Mouse (Mus musculus): Measurements from ENCODE around the gene Adgrl3.
A peak's percentile ranks its signal among the peaks of the same experiment; 100 is the strongest.

The Adgrl3 gene

DNA sequence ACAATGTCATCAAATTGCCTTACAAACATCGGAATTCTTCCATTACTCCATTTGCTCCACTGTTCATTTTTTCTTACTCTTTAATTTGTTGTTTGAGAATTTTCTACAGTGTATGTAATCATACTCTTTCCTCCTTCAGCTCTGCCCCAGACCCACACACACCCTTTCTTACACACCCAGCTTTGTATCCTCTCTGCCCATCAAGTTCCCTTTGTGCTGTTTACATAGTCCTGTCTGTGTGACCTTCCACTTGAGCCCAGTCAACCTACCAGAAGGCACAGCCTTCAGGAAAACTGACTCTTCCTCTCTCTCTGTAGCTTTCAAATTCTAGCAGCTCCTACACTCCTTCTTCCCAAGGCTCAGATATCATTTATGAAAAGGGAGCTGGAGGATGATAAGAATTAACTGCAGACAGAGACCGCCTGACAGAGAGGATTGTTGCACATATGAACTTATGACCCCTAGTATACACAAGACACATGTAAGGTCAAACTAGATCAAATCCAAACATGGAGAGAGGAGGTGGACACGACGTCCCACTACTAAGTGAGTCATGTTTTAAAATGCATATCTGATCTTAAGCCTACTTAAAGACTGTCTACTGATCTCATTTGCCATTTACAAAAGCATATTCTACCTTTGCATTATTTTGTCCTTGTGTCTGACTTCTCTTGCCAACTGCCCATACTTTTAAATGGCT, 654.5 kb downstream of the Adgrl3 start:
- DNase-seq (ENCODE audit: low spot score): no peak

DNA sequence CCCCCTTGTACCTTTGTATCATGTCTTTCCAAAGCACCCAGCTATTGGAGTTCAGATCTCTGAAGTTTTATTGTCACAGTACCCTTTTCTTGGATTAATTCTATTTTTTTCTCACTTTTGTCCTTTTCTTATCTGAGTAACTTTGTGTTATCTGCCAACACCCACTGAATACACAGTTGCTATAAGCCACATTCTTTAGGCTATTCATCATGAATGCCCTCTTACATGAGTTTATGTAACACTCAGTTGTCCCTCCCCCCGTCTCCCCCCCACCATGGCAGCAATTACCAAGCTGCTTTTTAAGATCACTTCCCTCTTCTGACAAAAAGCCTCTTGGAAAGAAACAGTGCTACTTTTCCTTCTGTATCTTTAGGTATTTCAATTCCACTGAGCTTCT, 655.0 kb downstream of the Adgrl3 start:
- no peak for DNase-seq (ENCODE audit: low spot score)

DNA sequence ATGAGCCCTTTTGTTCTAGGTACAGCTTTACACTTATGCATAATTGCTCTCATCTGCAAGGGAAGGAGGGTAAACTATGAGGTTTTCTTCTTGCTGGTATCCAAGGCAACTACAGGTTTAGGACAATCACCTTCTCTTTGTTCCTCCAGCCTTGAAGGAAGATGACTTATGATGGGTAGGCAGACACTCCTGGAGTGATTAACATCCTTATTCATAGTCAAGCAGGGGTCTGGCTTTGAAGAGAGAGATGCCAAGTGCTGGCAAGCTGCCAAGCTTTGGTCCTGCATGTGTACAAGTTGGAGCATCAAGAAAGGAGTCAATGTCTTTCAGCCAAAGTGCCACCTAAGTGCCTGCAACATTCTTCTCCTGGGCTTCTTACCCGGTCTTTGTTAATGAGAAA, 657.0 kb downstream of the Adgrl3 start:
- no peak for DNase-seq (ENCODE audit: low spot score)

DNA sequence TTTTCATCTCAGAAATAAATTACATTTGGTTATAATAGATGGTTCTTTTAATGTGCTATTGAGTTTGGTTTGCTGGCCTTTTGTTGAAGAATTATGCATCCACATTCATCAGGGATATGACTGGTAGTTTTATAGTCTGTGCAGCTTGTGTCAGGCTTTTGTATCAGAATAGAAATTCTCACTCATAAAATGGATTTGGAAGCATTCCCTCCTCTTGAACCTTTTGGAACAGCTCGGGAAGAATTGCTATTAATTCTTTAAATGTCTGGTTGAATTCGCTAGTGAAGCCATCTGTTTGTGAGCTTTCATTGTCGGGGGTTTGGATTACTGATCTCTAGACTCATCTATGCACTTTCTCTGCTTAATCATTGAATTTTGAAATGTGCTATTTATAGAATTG, 666.3 kb downstream of the Adgrl3 start:
- no peak for DNase-seq (ENCODE audit: low spot score)

DNA sequence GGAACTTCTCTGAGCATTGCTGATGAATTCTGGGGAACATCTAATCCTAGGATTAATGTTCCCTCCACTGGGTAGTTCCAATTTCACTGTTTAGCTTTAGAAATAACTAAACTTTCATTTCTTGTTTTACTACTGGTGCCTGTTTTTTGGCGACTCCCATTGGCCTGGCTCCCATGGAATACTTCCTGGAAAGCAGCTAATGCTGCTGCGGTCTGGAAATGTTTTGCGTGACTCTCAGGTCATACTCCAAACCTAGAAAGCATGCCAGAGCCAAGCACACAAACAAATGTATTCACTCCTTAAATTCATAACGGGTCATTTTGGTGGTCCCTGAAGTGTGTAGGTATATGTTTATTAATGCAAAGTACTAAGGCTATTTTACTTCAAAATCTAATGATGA, 666.9 kb downstream of the Adgrl3 start:
- no peak for DNase-seq (ENCODE audit: low spot score)

DNA sequence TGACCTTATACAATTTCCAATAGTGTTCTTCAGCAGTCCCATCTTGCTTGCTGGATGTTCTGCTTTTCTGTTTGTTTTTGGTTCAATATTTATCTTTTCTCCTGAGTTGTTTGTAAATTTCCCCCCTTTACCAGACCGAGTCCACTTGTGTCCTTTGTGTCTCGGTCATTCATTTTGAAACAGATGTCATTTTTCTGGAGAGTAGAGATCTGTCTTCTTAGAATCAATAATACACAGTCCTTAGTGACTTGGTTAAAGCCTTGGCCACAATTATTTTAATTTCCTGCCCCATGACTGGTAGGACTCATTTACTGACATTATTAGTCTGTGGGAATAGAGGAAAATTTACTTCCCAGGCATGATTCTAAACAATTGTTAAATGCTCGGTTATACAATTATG, 709.7 kb downstream of the Adgrl3 start:
- peak; percentile 16 for DNase-seq (ENCODE audit: low spot score)

DNA sequence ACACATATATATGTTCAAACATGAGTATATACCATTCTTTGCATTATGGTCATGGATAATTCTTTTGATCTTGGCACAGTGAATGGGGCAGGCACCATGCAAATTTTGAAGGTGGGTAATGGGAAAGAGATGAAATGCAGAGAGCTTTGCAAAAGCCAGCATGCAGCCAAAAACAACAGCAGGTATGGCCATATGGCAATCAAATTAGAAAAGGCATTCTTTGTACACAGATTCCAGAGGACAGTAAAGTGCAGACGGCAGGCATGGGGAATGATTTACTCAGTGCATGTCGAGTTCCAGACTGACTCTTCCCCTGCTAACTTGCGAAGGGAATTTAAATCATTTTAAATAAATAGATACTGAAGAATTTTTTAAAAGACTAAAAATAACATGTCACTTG, 716.1 kb downstream of the Adgrl3 start:
- DNase-seq (ENCODE audit: low spot score): no peak

DNA sequence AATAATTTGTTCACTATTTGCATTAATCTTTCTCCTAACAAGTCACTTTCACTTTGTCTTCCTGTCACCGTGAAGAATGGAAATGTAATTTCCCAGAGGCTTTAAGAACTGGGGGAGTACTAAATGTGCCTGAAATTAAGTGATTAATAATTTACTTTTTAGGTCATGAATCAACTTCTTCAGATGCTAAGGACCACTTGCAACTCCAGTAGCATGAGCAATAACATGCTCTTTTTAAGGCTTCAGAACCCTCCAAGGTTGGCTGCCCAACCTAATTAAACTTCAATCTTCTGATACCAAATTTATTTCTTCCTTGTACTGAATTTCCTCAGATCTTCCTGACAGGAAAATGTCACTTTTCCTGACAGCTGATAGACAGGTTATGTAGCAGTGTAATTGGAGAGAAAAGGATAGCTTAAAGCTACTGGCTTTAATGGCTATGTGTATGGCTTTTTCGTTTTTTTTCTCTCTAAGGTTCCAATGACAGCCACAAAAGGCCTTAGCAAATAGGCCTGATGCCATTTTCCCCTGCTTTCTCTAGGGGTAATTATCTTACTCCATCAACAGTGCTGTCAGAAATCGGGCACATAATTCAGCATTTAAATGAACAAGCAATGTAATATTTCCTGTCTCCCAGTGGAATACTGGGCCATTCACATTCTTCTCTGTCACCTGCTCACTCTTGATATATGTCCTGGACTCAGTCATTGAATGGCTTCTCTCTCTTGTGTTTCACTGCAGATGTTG, 718.5 kb downstream of the Adgrl3 start:
- DNase-seq (ENCODE audit: low spot score): peak; percentile 20

DNA sequence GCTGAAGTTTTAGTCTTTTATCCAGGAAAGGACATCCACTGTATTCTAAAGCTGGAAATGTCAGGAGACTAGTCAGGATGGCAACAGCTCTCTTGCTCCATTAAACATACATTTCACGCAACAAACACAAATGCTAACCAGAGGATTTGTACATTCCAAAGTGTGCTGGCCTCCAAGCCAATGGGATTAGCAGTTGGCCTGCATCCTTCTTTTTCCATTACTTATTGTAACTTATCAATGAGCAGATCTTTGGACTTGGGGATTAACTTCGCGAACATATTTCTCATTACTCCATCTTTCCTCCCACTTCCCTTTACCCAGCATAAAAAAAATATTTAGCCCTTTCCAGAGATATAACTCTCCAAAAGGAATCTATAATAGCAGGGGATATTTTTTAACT, 732.5 kb downstream of the Adgrl3 start:
- no peak for DNase-seq (ENCODE audit: low spot score)

DNA sequence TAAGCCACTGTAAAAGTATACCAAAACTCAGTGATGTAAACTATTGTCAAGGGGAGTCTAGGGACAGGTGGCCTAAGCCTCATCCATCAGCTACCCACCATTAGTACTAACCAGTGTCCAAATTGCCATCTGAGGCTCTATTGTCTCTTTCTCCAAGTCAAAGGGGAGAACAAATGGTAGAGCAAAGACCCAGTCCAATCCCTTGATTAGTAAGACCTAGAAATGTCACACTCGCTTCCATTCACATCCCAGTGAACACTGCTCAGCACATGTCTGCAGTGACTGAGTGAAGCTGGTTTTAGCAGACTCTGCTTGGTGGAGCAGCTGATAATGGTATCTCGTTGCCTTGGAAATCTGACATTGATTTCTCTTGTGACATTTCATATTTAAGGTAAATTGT, 735.8 kb downstream of the Adgrl3 start:
- peak; percentile 68 for DNase-seq (ENCODE audit: low spot score)

DNA sequence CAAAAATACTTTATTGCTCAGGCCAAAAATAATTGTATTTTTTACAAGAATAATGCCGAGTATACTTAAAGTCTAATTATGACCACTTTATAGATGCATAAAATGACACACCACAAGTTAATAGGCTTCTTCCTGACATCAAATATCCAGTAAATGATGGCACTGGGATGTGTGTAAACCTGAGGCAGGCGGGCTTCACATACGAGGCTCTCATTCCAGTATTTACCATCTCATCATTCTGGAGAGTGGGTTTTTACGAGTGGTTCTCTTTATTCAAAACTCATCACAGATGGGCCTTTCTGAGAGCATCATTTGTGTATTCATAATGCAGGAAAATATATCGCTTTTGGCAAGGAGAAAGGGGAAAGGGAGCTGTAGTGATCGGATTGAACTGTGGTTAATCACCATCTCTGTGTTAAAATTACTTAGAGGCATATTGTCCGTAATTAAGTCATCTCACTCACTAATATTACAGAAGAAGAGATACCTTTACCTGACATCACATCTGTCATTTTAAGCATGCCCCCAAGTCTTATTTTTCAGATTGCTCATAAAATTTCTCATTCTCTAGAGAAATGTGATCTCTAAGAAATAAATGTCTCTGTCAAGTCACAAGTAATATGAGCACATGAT, 737.3 kb downstream of the Adgrl3 start:
- no peak for DNase-seq (ENCODE audit: low spot score)

DNA sequence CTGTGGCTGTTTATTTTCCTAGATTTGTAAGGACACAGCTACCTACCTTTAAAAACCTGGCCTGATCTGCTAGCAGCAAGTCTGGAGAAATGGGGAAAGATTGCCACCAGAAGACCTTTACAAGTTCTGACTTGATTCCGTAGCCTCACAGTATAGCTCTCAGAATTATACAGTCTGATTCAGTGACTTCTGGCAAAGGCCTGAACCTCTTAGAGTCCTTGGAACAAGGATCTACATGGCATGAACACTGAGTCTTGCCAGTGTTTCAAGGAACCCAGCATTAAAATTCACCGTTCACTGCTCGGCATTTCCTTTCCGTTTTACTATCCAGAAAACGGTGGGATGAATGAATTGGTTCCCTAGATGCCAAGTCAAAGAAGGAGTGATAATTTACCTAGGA, 756.3 kb downstream of the Adgrl3 start:
- no peak for DNase-seq (ENCODE audit: low spot score)

DNA sequence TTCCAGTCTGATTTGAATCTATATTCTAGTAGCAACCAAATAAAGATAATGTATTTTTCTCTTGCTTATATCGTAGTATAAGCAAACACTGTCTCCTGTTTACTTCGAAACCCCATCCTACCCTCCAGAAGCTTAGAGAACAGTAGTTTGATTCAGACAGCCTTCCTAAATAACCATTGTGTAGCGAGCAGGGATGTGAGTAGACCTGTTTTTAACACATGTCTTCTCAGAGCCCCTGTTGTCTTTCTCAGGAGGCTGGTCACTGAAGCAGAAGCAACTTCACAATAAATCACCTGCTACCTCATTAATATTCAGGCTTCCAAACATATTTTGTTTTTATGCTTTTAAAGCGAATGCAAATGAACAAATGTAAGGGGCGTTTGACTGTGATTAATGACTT, 756.8 kb downstream of the Adgrl3 start:
- no peak for DNase-seq (ENCODE audit: low spot score)

DNA sequence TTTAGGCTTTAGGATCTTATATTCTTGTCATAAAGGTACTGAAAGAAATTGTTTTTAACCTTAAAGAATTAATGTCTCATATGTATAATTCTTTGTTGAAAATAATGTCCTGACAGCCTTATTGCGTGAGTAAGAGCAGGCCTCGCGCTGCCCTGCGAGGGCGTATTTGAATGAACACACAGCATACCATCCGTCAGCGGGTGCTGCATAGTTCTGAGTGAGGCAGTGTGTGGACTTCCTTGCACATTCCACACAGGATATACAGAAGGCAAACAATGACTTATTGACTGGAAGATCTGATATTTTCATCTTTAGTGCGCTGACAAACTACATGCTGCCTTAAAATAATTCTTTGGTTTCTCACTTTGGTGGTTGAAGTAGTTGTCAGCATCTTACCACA, 764.8 kb downstream of the Adgrl3 start:
- no peak for DNase-seq (ENCODE audit: low spot score)

DNA sequence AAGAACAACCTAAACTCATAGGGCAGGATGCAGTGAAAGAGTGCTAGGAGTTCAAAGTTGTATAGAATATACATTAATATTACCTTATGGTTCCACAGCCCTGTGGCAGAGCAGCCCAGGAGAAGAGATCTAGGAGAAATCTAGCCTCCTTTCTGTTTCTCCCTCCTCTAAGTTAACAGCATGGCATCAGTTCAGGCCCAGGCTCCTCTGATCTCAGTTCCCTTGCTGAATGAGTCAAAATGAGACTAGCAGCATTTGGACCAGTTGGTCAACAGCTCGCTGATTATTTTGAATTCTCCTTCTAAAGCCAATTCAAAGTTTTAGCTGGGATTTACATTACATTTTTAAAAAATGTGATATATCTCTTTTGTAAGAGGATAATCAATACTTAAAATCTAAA, 770.8 kb downstream of the Adgrl3 start:
- no peak for DNase-seq (ENCODE audit: low spot score)

DNA sequence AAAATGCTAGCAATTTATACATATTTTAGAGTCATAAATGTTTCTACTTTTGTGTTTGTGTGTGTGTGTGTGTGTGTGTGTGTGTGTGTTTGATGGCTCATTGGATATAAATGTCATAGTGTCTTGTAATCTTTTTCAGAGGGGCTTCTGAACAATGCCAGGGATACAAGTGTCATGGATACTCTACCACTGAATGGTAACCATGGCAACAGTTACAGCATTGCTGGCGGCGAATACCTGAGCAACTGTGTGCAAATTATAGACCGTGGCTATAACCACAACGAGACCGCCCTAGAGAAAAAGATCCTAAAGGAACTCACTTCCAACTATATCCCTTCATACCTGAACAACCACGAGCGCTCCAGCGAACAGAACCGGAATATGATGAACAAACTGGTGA, 774.2 kb downstream of the Adgrl3 start:
- no peak for DNase-seq (ENCODE audit: low spot score)

DNA sequence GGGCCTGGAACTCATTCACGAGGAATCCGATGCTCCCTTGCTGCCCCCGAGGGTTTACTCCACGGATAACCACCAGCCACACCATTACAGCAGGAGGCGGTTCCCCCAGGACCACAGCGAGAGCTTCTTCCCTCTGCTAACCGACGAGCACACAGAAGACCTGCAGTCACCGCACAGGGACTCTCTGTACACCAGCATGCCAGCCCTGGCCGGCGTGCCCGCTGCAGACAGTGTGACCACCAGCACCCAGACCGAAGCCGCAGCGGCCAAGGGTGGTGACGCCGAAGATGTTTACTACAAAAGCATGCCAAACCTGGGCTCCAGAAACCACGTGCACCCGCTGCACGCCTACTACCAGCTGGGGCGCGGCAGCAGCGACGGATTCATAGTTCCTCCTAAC, 774.7 kb downstream of the Adgrl3 start:
- DNase-seq (ENCODE audit: low spot score): no peak

DNA sequence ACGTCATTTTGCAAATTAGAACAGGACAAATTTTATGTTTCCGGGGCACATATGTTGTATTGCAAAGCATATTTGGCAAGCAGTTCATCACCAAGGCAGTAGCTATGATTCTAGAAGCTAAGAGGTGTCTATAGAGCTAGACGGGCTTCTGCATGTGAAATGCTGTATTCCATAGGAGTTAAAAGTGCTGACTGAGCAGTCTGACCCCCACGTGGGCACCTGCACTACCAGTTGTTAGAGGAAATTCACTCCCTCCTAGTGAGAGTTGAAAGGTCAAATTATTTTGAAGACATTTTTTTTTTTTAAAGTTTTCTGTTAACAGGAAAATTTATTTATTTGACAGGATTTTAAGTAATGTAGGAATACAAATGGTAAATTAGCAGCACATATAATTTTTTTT, 776.2 kb downstream of the Adgrl3 start:
- DNase-seq (ENCODE audit: low spot score): no peak

DNA sequence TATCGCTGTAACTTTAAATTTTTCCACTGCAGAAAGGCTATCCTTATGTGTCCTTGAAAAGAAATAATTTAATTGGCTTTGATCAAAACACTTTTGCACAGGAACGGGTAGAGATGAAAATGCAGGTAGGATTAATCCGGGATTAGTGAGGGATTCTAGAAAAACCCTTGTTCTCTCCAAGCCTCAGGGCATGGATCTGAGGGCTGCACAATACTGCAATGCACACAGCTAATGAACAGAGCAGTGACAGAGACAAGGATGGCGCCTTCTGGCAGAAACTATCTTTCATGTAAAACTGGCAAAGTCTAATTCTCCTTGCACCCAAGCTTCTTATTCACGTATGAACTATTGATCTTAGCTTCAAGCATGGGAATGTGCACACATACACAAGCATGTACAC, 791.0 kb downstream of the Adgrl3 start:
- no peak for DNase-seq (ENCODE audit: low spot score)

DNA sequence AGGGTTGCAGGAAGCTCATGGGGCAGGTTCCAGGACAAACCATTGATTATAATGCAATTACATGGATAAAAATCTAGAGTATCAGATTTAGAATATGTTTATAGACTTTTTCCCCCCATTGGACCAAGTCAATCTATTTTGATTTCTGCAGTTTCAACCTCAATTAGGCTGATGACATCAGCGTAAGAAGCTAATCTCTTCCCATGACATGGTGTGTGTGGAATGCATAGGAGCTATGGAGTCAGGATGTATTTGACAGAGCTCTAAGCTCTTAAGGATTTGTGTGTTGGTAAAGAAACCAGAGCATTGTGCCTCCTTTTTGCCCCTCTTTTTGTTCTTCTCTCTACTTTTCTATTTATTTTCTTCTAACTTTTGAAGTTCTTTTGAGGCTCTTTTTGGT, 812.1 kb downstream of the Adgrl3 start:
- DNase-seq (ENCODE audit: low spot score): no peak

DNA sequence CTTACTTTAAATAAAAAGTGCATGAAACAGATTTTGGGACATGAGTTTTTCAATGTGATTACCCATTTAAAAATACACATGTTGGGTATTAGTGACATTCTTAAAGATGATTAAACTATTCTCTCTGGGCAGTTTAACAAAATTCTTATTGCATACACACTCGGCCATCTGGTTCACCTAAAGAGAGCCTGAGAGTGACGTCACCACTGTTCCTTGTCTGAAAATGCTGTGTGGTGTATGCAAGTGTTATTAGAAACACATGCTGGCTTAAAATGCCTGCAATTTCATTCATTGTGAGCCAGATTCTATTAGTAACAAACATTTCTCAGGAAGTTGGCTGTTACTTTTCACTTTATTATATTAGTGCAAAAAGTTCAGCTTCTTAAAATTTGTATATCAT, 812.7 kb downstream of the Adgrl3 start:
- no peak for DNase-seq (ENCODE audit: low spot score)

DNA sequence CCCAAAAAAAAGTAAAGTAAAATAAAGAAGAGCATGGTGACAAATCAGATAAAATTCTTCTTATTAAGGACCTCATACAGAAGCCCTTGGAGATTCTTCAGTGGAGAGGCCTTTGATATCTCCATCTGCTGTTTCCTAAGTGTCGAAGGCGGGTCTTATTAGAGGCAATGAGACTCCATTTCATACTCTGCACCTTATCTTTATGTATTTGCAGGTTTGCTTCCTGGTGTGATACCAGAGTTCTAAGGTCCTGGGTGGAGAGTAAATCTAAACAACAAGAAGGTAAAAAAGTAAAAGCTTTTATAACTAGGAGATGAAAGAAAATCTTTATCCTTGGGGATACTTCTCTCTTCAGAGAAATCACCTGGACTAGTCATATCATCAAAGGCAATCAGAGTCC, 817.9 kb downstream of the Adgrl3 start:
- no peak for DNase-seq (ENCODE audit: low spot score)

DNA sequence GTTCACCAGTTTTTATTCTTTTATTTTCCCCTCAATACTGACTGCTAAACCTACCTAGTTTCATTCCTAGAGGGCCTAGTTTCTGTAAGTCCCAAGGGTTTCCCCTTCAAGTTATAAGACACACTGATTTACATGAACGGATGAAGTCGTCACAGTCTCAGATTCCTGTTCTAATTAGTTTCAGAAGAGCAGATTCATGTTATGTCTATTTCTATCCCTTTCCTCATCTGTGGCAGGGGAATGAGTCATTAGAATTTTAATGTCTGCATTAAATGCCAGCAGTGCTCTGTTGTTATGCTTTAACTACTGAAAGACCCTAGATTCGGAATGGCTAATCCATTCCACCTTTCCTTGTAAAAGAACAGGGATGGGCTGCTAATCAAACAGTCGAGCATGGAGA, 823.9 kb downstream of the Adgrl3 start:
- DNase-seq (ENCODE audit: low spot score): no peak

DNA sequence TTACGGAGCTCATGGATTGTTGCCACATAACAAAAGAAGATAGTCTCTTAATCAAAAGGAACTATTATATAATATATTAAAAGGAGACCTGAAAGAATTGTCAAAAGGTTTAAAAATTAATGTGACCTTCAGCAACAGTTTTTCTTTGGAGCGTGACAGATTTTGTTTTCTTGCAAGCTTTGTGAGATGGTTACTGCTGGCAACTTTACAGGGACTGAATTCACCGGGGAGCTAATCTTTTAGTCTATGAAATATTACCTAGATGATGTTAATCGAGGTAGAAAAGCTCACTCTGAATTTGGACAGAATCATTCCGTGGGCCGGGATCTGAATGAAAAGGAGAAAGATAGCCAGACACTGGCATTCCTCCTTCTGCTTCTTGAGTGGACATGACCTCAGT, 850.4 kb downstream of the Adgrl3 start:
- DNase-seq (ENCODE audit: low spot score): no peak

Measured in retina, embryonic 14.5 days (tissue).